Mouse (Mus musculus) small intestine, adult 2 months (tissue): ENCODE results near the gene Prss38. TPM values are rescaled to one million over a fixed set of nuclear protein-coding genes. Genes with fewer than 3 reads are reported as not detected.

Source experiments
- H3K27ac ChIP-seq: fragments of 200-500 bp; 2 replicates; pipeline ENCODE4 v1.5.1; 2012; ENCODE audit warnings: low read depth, low read length, control low read depth, inconsistent platforms; ENCODE audit not compliant: insufficient read depth
- H3K27me3 ChIP-seq: fragments of 200-500 bp; 2 replicates; pipeline ENCODE4 v1.6.1; 2012; ENCODE audit warnings: mild to moderate bottlenecking, moderate library complexity, low read length, inconsistent platforms; ENCODE audit not compliant: control insufficient read depth, insufficient read depth
- H3K36me3 ChIP-seq: fragments of 200-500 bp; 2 replicates; pipeline ENCODE4 v1.6.1; 2012; ENCODE audit warnings: mild to moderate bottlenecking, low read length, control low read depth, inconsistent platforms; ENCODE audit not compliant: control insufficient read depth, insufficient read depth
- H3K4me1 ChIP-seq: fragments of 200-500 bp; 2 replicates; pipeline ENCODE4 v1.6.1; 2012; ENCODE audit warnings: low read length, inconsistent platforms, mixed read lengths; ENCODE audit not compliant: control insufficient read depth, insufficient read depth, insufficient read length
- H3K4me3 ChIP-seq: fragments of 200-500 bp; 2 replicates; pipeline ENCODE4 v1.5.1; 2012; ENCODE audit warnings: low read depth, mild to moderate bottlenecking, control low read depth, inconsistent platforms, low read length, moderate library complexity
- CTCF ChIP-seq: fragments of 200-500 bp; IDR thresholded peaks from 2 replicates; pipeline ENCODE4 v1.5.1; 2012; ENCODE audit warnings: low read depth, mild to moderate bottlenecking, control low read depth, inconsistent platforms, low read length, moderate library complexity, mixed read lengths; ENCODE audit not compliant: insufficient replicate concordance, insufficient read length; ENCODE audit errors: extremely low read depth
- POLR2A ChIP-seq: fragments of 200-500 bp; IDR thresholded peaks from 2 replicates; pipeline ENCODE4 v1.6.1; 2012; ENCODE audit warnings: low read depth, mild to moderate bottlenecking, control low read depth, inconsistent platforms, low read length, moderate library complexity
- WGBS: fragments of 180-500 bp; shearing (Covaris S2); methylation state at CpG from one replicate; pipeline ENCODE4 v1.1.7; 2018; 5-methylcytosine and 5-hydroxymethylcytosine counted together
- polyA plus RNA-seq: library from polyadenylated mRNA; depleted of rRNA; stranded (reverse); fragments of >200 nt; gene quantifications from 2 replicates; pipeline ENCODE4 v1.2.3, GENCODE M21; 2012

Gene Prss38
- polyA plus RNA-seq, 1 experiment, result not detected

DNA sequence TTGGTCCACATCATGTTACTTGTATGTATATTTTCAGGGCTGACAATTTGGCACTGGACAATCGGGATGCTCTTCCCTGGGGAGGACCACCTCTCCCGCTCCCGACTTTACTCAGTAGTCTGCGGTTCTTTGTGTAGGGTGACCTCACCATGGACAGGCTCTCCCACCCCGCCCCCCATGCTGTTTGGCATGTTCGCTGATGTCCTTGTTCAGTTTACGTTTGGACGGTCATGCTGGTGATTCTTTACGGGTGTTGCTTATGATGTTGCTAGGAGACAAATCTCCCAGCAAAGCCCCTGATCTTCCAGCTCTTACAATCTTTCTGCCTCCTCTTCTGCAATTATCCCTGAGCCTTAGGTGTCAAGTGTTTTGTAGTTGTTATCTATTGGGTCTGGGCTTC is 15.0 kb upstream of the Prss38 start:
- 41% methylated on average over 9 of the region's 9 CpGs for WGBS
- no peaks in the 10 kb centered on the region for H3K27me3 ChIP-seq
- no peak overlapping the region for H3K4me3 ChIP-seq
- no peak overlapping the region for H3K27ac ChIP-seq
- H3K4me1 ChIP-seq, result no peaks in the 10 kb centered on the region
- H3K36me3 ChIP-seq, result no peaks in the 10 kb centered on the region
- TF ChIP-seq POLR2A, result no peak
- no peak for TF ChIP-seq CTCF

DNA sequence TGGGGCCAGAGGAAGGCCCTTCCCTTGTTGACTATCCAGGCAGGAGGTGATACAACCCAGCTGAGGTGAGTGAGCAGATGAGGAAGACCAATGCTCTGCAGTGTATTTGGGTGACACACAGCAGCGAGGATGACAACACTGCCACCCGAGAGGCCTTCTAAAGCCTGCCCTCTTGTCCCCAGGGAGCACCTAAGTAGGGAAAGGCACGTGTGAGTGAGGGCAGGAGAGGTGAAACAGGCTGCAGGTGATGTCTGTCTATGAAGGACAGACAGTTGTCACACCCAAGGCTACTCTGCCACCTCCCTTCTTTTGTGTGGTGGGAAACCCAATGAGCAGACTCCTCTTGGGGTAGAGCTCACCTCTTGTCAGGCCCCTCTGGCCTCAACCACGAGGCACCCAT is 14.2 kb upstream of the Prss38 start:
- Histone ChIP-seq H3K27me3 (no peaks in the 10 kb centered on the region), H3K4me3 (no peak overlapping the region), H3K36me3 (no peaks in the 10 kb centered on the region), H3K4me1 (no peaks in the 10 kb centered on the region), H3K27ac (no peak overlapping the region)
- TF ChIP-seq POLR2A (no peak), CTCF (no peak)
- 58% methylated on average over 4 of the region's 4 CpGs for WGBS

DNA sequence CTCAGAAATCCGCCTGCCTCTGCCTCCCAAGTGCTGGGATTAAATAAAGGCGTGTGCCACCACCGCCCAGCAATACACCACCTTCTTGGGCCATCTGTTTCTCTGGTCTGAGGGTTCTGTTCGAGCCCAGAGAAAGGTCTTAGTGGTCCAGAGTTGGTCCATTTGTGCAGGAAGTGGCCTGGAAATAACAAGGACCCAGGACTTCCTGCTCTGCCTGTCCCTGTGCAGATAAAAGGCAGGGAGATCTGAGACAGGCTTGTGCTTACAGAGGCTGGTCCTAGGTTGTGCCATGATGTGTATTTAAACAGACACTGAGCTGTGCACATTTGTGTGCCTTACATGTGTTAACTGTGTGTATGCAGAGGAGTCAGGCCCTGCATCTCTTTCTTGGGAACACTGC is 13.3 kb upstream of the Prss38 start:
- H3K4me1 ChIP-seq, result no peaks in the 10 kb centered on the region; the same call in 1 of the 2 replicates
- no peak overlapping the region for H3K4me3 ChIP-seq
- H3K27ac ChIP-seq, result no peak overlapping the region
- H3K36me3 ChIP-seq, result no peaks in the 10 kb centered on the region
- TF ChIP-seq CTCF, result no peak
- 71% methylated on average over 4 of the region's 4 CpGs for WGBS
- no peaks in the 10 kb centered on the region for H3K27me3 ChIP-seq

DNA sequence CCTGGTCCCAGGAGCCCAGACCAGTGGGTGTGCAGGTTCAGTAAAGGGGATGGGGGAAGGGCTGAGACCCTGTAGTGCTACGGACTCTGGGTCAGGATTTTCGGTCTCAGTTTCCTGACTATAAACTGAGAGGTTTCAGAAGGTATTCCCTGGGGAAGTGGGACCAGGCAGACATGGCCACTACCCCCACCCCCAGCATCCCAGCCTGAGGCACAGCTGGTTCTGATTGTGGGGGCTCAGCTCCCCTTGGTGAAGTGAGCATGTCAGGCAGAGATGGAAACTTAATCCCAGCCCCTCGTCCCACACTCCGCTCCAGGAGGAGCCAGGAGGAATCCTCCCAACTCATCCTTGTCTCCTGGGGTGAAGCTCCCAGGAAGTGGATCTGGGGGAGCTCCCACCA is 12.0 kb upstream of the Prss38 start:
- Histone ChIP-seq H3K27ac (no peak overlapping the region), H3K27me3 (no peaks in the 10 kb centered on the region), H3K4me1 (no peaks in the 10 kb centered on the region; the same call in 1 of the 2 replicates), H3K4me3 (no peak overlapping the region), H3K36me3 (no peaks in the 10 kb centered on the region)
- no peak for TF ChIP-seq POLR2A
- TF ChIP-seq CTCF, result no peak
- WGBS, result 73% methylated on average over 4 of the region's 4 CpGs

DNA sequence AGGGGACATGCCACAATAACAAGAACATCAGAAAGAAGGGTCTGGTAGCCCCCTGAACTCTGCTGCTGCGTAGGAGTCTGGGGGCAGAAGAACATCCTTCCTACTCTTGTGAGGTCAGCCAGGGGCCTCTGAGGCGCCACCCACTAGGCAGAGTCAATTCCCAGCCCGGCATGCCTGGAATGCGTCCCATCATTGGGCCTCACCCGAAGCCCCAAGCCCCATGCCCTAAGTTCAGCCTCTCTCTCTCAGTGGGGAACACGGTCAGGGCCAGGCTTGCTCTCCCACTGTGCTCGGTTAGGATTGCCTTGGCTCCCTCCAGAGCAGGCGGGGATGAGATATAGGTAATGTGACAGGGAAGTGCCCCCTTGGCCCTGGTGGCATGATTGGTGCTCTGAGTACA is 9.7 kb upstream of the Prss38 start:
- 29% methylated on average over 8 of the region's 8 CpGs for WGBS
- no peaks in the 10 kb centered on the region for H3K27me3 ChIP-seq
- TF ChIP-seq CTCF, result no peak
- no peak for TF ChIP-seq POLR2A
- no peak overlapping the region for H3K27ac ChIP-seq
- H3K4me1 ChIP-seq, result no peaks in the 10 kb centered on the region; the same call in 1 of the 2 replicates
- H3K36me3 ChIP-seq, result no peaks in the 10 kb centered on the region
- no peak overlapping the region for H3K4me3 ChIP-seq

DNA sequence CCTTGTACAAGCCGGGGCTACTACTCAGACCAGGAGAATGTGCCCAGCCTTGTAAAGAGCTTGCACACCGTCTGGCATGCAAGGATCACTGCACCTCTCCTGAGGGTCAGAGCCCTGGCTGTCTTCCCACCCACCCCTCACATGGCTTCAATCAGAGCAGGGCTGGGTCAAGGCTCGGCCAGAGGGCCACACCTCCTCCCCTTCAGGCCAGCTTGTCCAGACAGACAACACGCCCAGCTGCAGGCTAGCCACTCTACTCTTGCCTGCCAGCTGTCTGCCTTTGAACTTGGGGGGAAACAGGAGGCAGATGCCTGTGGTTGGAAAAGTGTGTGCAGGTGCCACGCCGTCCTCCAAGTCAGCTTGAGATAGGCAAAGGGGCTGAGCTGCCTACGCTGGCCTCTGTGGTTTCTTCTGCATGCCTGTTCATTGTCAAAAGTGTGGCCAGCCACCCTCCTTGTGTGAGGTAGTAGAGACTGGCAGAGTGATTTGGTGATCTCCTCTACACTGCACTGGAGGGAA is 9.0 kb upstream of the Prss38 start:
- Histone ChIP-seq H3K4me1 (no peaks in the 10 kb centered on the region; the same call in 1 of the 2 replicates), H3K4me3 (no peak overlapping the region), H3K27ac (no peak overlapping the region), H3K27me3 (no peaks in the 10 kb centered on the region), H3K36me3 (no peaks in the 10 kb centered on the region)
- 32% methylated on average over 7 of the region's 7 CpGs for WGBS
- TF ChIP-seq POLR2A, result no peak
- no peak for TF ChIP-seq CTCF

DNA sequence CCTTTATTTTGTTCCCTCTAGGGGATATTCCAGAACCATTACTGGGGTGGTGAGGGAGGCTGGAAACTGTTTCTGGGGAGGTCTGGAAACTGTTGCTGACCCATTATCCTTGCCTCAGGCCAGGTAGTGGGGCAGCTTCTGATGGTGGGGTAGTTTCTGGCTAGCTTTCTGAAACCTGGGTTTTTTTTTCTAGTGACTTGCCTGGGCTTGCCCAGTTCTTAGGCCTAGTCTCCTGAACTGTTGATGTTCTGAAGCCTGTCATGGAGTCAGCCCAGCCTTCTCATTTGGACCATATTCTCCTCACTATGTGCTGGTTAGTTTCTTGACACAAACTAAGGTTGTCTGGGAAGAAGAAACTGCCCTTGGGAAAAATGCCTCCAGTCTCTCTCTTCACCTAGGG is 4.1 kb upstream of the Prss38 start:
- no peak overlapping the region for H3K27ac ChIP-seq
- H3K36me3 ChIP-seq, result no peaks in the 10 kb centered on the region
- H3K27me3 ChIP-seq, result no peaks in the 10 kb centered on the region
- no peaks in the 10 kb centered on the region; the same call in 1 of the 2 replicates for H3K4me1 ChIP-seq
- no peak overlapping the region for H3K4me3 ChIP-seq
- no peak for TF ChIP-seq CTCF
- TF ChIP-seq POLR2A, result no peak

DNA sequence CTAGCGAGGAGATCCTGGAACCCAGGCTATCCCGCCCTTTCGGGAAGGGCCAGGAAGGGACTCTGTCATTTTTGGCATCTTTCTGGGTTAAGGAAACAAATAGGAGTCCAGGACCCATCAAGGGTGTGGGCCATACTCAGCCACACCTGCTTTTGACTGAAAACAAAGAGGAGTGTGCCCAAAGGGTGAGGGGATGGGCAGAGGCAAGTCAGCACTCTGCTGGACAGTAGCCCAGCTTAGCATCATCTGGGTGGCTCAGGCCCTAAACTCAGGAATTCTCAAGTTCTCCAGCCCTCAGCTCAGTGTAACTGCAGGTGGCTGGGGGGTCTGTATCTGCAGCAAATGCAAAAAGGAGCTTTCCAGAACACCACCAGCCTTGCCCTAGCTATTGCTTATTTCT is 2.5 kb upstream of the Prss38 start:
- H3K4me3 ChIP-seq, result no peak overlapping the region
- TF ChIP-seq CTCF, result no peak
- TF ChIP-seq POLR2A, result no peak
- no peaks in the 10 kb centered on the region for H3K4me1 ChIP-seq
- 85% methylated on average over 3 of the region's 3 CpGs for WGBS
- H3K36me3 ChIP-seq, result no peaks in the 10 kb centered on the region
- no peak overlapping the region for H3K27ac ChIP-seq
- no peaks in the 10 kb centered on the region for H3K27me3 ChIP-seq
